ENCODE assay signal across 11 mouse cellular contexts in genomic region chr7:64296286-64297010, GRCm38 (mm10). TPM values are rescaled to one million over a fixed set of nuclear protein-coding genes. Genes with fewer than 3 reads are reported as not detected.
DNase-seq lines count a peak whose midpoint lies in the region.
"Had no signal": no experiment of that assay in that cellular context is flagged by ENCODE, and none has a peak within 500 bp of the region (broad histone marks: within the 10 kb centered on the region; RNA-seq: fewer than 3 reads in every experiment).

No protein-coding gene starts in this region.

- DNase-seq in embryo, embryonic 10.5 days (ENCODE audit: low spot score): peak; percentile 23
- DNase-seq in embryo, embryonic 10 days (ENCODE audit: low spot score): no peak
- peak; percentile 41 for DNase-seq in layer of hippocampus, adult 9-11 months
- DNase-seq in layer of hippocampus, adult 11-12 months (ENCODE audit: low spot score): no peak
- DNase-seq in Muller cell, postnatal 12 days (ENCODE audit: inconsistent ontology term): peak; percentile 58
- peak; percentile 35 for DNase-seq in lung, postnatal 25 days (ENCODE audit: low spot score)
- no peak for DNase-seq in kidney, adult 8-10 months
- no peak for DNase-seq in adrenal gland, postnatal 10 days
- DNase-seq: cerebellum, adult 9-10 months; gastrocnemius, postnatal 36 days; right cerebral cortex, adult 18-20 months had no signal

RNA-seq across cellular contexts. Expression of gene Mtmr10, which starts 9.0 kb away (rescaled TPM):
- total RNA-seq in adrenal gland, postnatal 10 days (2021): 10 to 100 TPM; 20.0 to 20.5 TPM

Comparison
In these comparisons a context has a peak if more than half of its experiments do, and no peak if none do; other contexts are left out.
1. DNase-seq: peak in embryo, embryonic 10.5 days (single experiment), layer of hippocampus, adult 9-11 months (single experiment), Muller cell, postnatal 12 days (single experiment) and lung, postnatal 25 days (single experiment); none in embryo, embryonic 10 days (single experiment), layer of hippocampus, adult 11-12 months (single experiment), kidney, adult 8-10 months (0 of 2) and adrenal gland, postnatal 10 days (single experiment).